Mouse (Mus musculus): Measurements from ENCODE around the gene Crybb2.

DNA sequence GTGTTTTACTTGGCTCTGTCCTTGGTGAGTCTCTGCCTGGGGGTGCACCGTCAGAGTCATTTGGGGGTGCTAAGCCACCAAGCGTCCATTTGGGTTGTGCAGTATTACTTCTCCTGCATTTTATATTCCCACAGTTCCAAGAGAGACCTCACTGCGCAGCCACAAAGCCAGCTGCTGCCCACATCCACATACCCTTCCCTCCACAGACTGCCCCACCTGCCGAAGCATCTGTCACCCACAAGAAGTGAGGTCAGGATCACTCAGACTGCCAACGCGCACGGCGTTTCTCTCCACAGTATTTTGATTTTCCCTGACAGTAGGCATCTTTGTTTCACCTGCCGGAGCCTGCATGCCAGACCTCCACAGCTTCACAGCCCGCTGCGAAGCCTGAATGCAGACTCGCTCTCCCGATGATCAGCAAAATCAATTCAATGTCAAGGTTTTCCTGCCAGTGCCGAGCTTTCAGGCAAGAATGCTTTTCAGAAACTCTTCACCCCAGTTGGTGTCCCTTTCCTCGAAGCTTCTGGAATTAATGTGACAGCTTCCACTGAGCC lies 38.6 kb downstream of the Crybb2 start:
- TF ChIP-seq CTCF (IDR thresholded peaks at IDR 0.05) = no peak
- no peak for TF ChIP-seq EP300 (IDR thresholded peaks at IDR 0.05)
